Mouse (Mus musculus) kidney, postnatal 36 days (tissue): ENCODE measurements around the gene Jmjd1c.

ENCODE experiments used
- DNase-seq, 2 experiments: peaks; one replicate each; pipeline ENCODE4 v3.0.0; 2021 to 2022; ENCODE audit warnings: mixed read lengths in 2 of 2

Gene Jmjd1c

DNA sequence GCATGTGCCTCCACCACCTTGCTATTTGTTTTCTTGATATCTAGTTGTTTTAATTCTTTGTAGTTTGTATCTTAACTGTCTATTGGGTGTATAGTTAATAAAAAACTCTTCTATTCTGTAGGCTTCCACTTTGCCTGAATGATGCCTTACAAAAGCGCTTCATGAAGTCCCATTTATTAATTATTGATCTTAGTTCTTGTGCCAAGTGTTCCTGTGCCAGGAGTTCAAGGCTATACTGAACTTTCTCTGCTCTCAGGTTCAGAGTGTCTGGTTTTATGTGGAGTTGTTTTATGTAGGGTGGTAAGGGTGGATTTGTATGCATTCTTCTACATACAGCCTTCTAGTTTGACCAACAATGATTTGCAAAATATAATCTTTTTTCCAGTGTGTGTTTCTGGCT, 99.7 kb downstream of the Jmjd1c start:
- DNase-seq, result no peak

DNA sequence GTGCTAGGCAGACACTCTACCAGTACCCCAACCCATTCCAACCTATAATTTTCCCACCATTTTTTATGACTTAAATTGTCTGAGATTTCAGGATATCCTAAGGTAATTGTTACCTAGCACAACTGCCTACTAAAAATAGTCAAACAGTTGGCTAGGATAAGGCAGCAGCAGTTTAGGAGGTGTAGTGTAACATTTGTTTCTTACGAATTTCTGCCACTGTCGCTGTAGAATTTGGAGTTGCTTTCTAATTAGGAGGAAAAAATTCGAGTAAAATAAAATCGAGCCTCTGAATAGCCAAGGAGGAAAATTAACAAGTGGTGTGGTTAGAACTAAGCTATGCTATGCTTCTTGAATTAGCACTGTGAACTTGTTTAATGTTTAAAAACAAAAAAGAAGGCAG, 101.3 kb downstream of the Jmjd1c start:
- no peak for DNase-seq

DNA sequence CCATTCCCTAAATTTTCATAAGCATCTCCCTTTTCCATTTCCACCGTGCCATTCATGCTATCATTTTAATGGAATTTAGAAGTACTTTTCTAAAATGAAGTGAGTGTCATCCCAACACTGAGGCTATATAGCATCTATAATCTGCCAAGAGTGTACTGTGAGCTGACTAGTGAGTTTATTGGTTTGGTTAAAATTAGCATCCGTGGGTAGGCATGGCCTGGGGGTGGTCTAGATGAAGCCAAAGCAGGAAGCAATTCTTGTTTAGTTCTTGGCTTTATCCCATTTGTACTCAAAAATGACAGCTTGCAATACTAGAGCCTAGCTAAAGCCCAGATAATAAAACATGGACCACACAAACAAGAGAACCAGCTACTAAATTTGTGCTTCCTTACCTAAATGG, 101.9 kb downstream of the Jmjd1c start:
- DNase-seq, result no peak

DNA sequence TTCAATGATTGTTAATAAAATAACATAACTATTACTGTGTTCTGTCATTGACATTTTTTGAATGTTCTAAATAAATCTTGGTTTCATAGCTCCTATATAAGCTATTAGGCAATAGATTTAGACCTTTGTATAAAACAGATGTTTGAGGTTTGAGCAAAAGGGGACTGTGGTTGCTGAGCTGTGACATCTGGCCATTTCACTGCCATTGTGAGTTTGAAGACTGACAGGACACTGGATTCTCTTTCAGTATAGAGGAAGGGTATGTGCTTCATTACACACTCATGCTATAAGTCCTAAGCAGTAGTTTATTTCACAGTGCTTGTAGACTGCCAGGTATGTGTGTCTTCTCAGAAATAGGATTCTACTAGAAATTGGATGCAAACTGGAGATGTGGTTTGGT, 105.8 kb downstream of the Jmjd1c start:
- no peak for DNase-seq

DNA sequence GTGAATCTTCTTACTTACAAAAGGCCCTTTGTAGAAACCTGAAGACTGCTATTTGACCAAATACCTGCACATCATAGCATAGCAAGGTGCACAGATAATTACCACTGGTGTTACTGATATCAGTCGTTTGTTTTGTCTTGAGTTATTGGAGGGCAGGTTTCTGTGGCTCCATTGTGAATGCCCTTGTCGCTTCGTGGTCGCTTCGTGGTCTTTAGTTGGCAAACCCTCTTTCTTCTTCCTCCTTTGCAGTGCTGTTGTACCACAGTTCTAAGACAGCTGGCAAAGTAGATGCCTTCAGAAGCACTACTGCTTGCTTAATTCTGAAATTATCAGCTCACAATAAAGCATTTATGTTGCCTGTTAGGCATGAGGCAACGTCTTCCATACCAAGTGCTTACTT, 106.5 kb downstream of the Jmjd1c start:
- DNase-seq, result no peak

DNA sequence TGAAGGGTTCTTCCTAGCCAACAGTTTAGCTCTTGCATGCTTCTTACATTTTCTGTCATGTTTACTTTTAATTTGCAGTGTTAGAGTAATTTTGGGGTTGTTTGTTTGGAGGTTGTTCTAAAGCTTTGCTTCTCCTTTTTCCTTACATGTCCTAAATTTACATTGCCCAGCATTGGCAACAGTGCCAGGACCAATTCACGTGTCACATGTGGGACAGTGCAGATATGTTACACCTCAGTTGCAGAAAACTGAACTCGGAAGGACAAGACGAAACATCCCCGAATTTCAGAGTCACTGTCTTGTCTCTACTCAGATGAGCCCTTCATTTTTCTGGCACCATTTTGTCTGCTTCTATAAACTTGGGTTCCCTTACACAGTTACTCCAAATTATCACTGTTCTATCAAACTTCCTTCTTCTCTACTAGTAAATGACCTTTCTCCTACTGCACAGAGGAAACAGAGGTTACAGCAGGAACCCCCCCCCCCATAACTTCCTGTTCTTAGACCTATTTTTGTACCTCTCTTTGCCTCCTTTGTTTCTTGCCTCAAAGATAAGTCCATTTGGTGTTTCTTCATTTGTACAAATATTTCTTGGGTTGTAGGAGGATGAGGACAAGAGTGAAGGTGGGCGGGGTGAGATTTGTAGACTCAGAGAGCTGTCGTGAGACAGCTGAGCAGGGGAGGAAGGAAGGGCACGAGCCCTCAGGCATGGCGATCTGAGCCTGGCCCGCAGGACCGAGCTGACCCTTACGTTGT, 108.9 kb downstream of the Jmjd1c start:
- peak; percentile 44 to 46 for DNase-seq

DNA sequence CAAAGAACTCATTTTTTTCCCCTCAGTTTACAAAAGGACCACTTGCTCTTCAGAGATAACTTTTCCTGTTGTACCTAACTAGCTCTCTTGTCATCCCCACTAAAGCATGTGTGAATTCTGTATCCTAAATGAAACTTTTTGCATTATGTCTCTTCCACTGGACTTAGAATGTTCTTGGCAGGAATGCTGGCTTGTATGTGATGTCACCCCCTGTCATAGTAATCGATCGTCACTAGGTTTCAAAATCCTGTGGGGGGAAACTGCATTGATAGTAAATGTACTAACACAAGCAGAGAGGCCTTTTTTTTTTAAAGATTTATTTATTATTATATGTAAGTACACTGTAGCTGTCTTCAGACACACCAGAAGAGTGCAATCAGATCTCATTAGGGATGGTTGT, 112.0 kb downstream of the Jmjd1c start:
- no peak for DNase-seq

DNA sequence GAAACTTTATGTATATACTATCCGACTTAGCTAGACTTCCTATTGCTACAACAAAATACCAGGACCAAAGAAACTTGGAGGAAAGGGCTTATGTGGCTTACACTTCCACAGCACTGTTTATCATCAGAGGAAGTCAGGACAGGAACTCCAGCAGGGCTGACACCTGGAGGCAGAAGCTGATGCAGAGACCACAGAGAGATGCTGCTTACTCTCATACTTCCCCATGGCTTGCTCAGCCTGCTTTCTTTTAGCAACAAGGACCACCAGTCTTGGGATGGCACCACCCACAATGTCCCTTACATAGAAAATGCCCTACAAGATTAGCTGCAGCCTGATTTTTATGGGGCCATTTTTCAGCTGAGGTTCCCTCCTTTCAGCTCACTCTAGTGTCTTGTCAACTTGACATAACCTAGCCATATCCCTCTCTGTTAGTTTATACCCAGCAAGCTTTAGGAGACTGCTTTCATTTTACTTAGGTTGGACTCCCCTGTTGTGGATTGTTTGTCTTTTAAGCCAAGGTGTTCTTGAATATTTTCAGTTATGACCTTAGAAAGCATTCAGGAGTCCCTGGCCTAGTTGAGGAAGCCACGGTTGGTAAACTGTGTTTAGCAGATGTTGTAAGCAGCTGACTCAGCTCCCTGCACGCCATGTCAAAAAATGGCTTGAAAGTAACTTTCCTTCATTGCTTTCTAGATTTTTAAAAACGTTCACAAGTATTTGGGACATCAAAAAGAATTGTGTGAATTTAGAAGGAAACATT, 114.2 kb downstream of the Jmjd1c start:
- no peak for DNase-seq

DNA sequence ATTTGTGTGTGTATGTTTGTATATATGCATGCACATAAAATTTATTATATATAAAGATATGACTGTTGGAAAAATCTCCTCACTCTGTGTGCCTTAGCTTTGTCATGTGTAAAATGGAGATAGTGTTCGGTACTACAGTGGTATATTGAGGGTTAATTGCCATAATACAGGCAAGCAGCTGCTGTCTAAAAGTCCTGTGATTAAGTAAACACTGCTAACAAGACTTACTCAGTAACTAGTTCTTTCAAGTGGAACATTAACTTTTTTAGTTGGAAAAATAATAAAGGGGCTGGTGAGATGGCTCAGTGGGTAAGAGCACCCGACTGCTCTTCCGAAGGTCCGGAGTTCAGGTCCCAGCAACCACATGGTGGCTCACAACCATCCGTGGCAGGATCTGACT, 116.1 kb downstream of the Jmjd1c start:
- DNase-seq, result no peak

DNA sequence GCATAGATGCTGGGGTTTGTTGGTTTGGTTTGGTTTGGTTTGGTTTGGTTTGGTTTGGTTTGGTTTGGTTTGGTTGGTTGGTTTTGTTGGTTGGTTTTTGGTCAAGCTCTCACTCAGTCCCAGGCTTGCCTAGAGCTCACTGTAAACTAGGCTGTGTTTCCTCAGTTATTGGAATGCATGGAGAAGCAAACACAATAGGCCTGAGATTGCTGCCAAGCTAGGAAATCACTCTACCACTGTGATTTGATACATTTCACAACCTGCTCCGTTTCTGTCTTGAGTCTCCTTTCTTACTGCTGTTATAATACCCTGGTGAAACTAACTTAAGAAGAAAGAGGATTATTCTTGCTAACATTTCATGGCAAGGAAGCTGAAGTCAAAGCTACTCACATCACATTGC, 117.8 kb downstream of the Jmjd1c start:
- no peak for DNase-seq

DNA sequence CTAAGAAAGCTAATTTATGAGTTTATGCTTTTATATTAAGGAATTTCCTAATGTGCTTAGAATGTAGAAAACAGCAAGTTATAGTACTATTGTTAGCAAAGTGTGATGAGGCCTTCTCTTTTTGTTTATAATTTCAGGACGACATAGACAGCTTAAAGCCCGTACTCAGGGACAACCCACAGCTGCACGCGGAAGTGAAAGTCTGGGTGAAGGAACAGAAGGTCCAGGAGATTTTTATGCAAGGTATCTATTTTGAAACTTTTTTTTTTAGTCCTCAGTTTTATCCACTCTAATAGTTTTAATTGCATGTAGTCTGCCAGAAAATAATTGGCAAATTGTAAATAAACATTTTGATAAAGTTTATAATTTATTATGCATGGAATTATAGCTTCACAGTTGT, 119.2 kb downstream of the Jmjd1c start:
- DNase-seq, result no peak

DNA sequence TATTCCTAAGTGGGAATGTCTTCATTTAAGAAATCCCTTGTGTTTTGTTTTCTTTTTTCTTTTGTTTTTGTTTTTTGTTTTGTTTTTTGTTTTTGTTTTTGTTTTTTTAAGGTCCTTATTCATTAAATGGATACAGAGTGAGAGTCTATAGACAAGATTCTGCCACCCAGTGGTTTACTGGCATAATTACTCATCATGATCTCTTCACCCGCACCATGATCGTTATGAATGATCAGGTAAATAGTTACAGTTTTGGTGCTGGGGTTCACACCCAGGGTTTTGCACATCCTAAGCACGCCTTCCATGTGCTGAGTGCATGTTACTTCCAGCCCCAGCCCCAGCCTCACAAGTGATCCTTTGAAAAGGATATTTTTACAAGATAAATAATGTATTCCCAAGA, 120.9 kb downstream of the Jmjd1c start:
- DNase-seq, result peak in 1 of 2 experiments; percentile 19

DNA sequence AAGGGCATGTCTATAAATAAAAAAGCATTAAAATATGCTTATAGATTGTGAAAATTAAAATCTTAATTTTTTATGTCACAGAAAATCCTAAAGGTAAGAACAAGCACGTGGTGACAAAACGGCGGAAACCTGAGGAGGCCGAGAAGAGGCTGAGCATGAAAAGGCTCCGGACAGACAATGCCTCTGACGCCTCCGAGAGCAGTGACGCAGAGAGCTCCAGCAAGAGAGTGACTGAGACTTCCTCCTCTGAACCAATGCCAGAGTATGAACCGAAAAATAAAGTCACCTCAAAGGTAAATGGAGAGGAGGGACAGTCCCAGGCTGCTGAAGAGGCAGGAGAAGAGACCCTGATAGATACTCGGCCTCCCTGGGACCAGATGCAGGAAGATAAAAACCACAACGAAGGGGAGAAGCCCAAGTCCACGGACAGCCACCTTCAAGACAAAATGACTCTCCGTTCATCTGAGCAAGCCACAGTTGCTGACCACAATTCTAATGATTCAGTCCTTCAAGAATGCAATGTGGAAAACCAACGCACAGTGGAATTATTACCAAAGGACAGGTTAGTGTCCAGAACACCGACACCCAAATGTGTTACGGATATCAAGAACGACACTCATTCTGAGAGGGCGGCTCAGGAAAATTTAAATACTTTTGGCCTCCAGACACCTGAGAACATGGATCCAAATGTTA, 123.1 kb downstream of the Jmjd1c start:
- DNase-seq, result no peak

DNA sequence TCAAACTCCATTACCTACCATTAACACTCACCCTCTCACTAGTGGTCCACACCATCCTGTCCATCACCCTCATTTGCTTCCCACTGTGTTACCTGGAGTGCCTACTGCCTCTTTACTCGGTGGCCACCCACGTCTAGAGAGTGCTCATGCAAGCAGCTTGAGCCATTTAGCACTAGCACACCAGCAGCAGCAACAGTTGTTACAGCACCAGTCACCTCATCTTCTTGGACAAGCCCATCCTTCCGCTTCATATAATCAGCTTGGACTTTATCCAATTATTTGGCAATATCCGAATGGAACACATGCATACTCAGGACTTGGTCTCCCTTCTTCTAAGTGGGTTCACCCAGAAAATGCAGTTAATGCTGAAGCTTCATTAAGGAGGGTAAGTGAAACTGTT, 124.3 kb downstream of the Jmjd1c start:
- no peak for DNase-seq

DNA sequence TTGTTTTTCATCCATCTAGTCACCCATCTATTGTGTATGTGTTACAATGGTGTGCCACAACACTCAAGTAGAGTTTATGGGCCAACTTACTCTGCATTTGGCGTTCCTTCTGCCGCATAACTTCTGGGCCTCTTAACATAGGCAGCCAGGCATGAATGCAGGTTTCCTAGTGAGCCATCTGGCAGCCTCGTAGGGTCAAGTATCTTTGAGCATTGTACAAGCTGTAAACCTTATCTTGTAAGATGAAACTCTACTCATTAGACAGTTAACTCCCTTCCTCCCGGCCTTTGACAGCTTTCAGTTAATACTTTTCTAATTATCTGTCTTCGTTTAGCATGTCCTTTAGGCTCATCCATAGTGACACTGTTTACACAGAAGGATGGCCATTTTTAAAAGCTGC, 125.4 kb downstream of the Jmjd1c start:
- no peak for DNase-seq

DNA sequence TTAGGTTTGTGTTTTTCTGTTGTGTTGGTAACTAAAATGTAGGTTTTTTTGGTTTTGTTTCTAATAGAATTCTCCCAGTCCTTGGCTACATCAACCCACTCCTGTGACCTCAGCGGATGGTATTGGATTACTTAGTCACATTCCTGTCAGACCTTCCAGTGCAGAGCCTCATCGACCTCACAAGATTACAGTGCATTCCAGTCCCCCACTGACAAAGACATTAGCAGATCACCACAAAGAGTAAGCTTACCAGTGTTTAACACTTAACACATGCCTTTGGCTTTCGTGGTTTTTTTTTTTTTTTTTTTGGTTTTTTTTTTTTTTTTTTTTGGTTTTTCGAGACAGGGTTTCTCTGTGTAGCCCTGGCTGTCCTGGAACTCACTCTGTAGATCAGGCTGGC, 128.0 kb downstream of the Jmjd1c start:
- no peak for DNase-seq

DNA sequence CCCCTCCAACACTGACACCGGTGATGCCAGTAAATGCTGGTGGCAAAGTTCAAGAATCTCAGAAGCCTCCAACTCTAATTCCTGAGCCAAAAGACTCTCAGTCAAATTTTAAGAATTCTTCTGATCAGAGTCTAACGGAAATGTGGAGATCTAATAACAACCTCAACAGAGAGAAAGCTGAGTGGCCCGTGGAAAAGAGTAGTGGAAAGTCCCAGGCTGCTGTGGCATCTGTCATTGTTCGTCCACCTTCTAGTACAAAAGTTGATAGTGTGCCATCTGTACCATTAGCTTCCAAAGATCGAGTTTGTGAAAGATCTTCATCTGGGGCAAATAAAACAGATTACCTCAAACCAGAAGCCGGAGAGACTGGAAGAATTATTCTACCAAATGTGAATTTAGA, 129.6 kb downstream of the Jmjd1c start:
- DNase-seq, result no peak

DNA sequence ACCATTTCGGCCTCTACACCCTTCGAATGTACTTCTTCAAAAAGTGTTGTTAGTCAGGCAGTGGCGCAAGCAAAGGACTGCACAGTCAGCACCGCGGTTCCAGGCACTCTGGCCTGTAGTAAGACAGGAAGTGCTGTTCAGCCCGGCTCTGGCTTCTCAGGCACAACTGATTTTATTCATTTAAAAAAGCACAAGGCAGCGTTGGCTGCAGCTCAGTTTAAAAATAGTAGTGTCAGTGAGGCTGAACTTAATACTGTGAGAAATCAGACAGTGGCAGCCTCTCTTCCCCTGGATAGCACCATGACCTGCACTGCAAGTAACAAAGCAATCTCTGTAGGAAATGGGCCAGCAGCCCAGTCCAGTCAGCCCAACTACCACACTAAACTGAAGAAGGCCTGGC, 130.2 kb downstream of the Jmjd1c start:
- DNase-seq, result peak; percentile 59 to 61

DNA sequence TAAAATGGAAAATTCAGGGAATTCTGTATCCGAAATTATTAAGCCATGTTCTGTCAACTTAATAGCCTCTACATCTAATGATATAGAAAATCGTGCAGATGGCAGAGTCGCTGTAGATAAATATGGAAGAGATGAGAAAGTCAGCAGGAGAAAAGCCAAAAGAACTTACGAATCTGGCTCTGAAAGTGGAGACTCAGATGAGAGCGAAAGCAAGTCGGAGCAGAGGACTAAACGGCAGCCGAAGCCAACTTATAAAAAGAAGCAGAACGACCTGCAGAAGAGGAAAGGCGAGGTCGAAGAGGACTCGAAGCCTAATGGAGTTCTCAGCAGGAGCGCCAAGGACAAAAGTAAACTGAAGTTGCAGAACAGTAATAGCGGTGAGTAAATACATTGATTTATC, 130.6 kb downstream of the Jmjd1c start:
- no peak for DNase-seq

DNA sequence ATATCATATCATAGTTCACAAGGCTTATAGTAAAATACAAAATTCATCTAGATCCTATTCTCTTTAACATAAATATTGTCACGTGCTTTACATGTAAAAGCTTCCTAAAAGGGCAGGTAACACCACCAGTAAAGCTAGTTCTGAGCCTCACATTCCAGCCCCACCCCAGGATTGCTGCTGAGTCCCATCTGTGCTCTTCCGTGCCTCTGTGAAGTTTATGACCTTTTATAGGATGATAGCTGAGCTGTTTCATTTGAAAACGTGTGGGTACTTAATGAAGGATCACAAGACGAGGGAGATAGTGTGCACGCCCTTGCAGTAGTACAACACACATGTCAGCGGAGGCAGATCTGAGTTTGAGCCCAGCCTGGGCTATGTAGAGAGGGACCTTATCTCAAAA, 134.5 kb downstream of the Jmjd1c start:
- DNase-seq, result no peak

DNA sequence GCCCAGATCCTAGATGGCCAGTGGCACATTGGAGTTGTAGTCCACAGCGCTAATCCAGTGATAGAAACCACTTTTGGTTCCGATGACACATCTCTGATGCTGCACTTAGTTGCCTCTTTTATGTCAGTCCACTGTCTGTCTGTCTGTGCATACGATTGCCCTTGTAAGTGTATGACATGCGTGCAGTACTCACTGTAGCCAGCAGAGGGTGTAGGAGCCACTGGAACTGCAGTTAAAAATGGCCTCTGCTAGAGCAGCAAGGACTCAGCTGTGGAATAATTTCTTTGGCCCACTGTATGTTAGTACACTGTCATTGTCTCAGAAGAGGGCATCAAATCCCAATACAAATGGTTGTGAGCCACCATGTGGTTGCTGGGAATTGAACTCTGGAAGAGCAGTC, 151.2 kb downstream of the Jmjd1c start:
- DNase-seq, result peak; percentile 44 to 79

DNA sequence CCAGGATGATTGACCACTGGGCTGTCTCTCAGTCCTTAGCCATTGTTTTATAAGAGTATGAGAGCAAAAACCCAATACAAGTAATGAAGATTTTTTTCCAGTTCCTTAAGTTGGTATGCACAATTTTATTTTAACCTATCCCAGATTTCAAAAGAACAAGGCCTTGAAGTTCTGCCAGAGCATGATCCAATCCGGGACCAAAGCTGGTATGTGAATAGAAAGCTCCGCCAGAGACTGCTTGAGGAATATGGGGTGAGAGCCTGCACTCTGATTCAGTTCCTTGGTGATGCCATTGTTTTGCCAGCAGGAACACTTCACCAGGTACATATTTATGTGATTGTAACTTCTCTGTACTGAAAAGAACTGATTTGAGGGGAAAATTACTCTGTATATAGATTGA, 153.6 kb downstream of the Jmjd1c start:
- no peak for DNase-seq

DNA sequence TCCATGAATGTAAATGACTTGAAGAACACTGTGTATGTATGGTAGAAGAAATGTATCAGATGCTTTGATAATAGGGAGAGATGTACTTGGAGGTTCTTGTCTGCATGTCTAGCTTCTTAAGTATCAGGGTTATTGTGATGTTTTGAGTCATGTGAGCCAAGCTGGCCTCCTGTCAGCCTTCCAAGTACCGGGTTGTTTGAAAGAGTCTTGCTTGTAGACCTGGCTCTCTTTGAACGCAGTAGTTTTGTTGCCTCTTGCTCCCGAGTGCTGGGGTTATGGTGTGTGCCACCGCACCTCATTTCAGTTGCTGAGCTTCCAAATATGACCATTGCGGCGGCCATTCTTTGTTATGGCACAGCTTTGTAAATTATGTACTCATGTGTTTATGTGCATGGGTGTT, 154.9 kb downstream of the Jmjd1c start:
- no peak for DNase-seq

DNA sequence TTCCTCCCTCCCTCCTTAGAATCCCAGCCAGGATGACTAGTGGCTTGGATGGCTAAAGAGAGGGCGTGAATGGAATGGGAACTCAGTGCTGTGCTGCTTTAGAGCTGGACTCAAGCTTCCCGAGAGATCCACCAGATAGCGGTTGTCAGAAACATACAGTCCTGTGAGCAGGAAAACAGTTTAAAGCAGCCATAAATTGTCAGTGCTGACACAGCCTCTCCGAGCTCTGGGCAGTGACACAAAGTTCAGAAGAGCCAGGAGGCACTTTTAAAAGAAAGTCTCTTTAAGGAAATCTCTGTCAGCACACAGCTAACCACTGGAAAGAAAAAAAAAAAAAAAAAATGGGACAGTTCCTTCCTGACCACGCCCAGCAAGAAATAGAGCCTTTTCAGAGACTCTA, 156.4 kb downstream of the Jmjd1c start:
- peak; percentile 19 to 48 for DNase-seq
